Mouse (Mus musculus) limb, embryonic 14.5 days (tissue): Measurements from ENCODE around the gene Oas3. TPM values are rescaled to one million over a fixed set of nuclear protein-coding genes. Genes with fewer than 3 reads are reported as not detected.

Experiments used
- ATAC-seq: fragments of 200-750 bp; cut with Nextera tagmentation; 2 replicates; pipeline ENCODE4 v1.8.0; 2017; ENCODE audit warnings: low read depth, moderate number of reproducible peaks, moderate TSS enrichment; ENCODE audit not compliant: low FRiP score
- DNase-seq: peaks from one replicate; pipeline ENCODE4 v3.0.0-alpha.2; 2015; ENCODE audit warnings: low spot score
- H3K27ac ChIP-seq: fragments of 300-500 bp; sonication (generic); replicated peaks from 2 replicates; pipeline ENCODE4 v1.5.1; 2014; ENCODE audit warnings: low read depth, mild to moderate bottlenecking, low read length, moderate library complexity, mixed read lengths
- H3K27me3 ChIP-seq: fragments of 300-500 bp; sonication (generic); 2 replicates; pipeline ENCODE4 v1.6.1; 2014; ENCODE audit warnings: low read length, mixed read lengths; ENCODE audit not compliant: control insufficient read depth, insufficient read depth
- H3K36me3 ChIP-seq: fragments of 300-500 bp; sonication (generic); 2 replicates; pipeline ENCODE4 v1.6.1; 2014; ENCODE audit warnings: mild to moderate bottlenecking, low read length, moderate library complexity, mixed read lengths; ENCODE audit not compliant: control insufficient read depth, insufficient read depth
- H3K4me1 ChIP-seq: fragments of 300-500 bp; sonication (generic); 2 replicates; pipeline ENCODE4 v1.6.1; 2014; ENCODE audit warnings: antibody characterized with exemption, low read length, mixed read lengths; ENCODE audit not compliant: control insufficient read depth, insufficient read depth
- H3K4me2 ChIP-seq: fragments of 300-500 bp; sonication (generic); replicated peaks from 2 replicates; pipeline ENCODE4 v1.6.1; 2014; ENCODE audit warnings: low read depth, mild to moderate bottlenecking, low read length, moderate library complexity; ENCODE audit not compliant: severe bottlenecking
- H3K4me3 ChIP-seq: fragments of 300-500 bp; sonication (generic); replicated peaks from 2 replicates; pipeline ENCODE4 v1.5.1; 2014; ENCODE audit warnings: low read length
- H3K9ac ChIP-seq: fragments of 300-500 bp; sonication (generic); 2 replicates; pipeline ENCODE4 v1.6.1; 2014; ENCODE audit warnings: mild to moderate bottlenecking, low read depth, low read length, moderate library complexity; ENCODE audit not compliant: severe bottlenecking
- H3K9me3 ChIP-seq: fragments of 300-500 bp; sonication (generic); 2 replicates; pipeline ENCODE4 v1.6.1; 2016; ENCODE audit warnings: low read length; ENCODE audit not compliant: control insufficient read depth
- POLR2A ChIP-seq: fragments of 200-500 bp; IDR thresholded peaks from 2 replicates; pipeline ENCODE4 v1.8.0; 2012; ENCODE audit warnings: inconsistent platforms, mild to moderate bottlenecking, moderate library complexity, borderline replicate concordance; ENCODE audit not compliant: insufficient read depth, insufficient read length; ENCODE audit errors: extremely low read depth
- WGBS: fragments of 180-500 bp; shearing (Covaris S2); extraction: QIAGEN DNeasy Blood & Tissue Kit; methylation state at CpG from one replicate; pipeline ENCODE4 v1.1.7; 2014; 5-methylcytosine and 5-hydroxymethylcytosine counted together
- polyA plus RNA-seq, 2 experiments: library from polyadenylated mRNA; depleted of rRNA in 1 of 2; stranded (reverse) in 1 of 2; unstranded in 1 of 2; fragments of >200 nt; fragmentation: Nextera tagmentation in 1 of 2; extraction: Ambion mirVana in 1 of 2; gene quantifications; 2 replicates each; pipeline versions ENCODE4 v1.2.1 to v1.2.3; 2012 to 2014

Gene Oas3
- polyA plus RNA-seq, 2 experiments = 0.11 to 0.22 TPM

- DNase-seq (no peak), ATAC-seq (no peak)
- Histone ChIP-seq H3K9me3 (no peaks in the 10 kb centered on the region), H3K27me3 (peaks cover 60% of the 10 kb centered on the region), H3K4me2 (peak within 1 kb of the TSS; percentile 91), H3K27ac (no peak within 1 kb of the TSS), H3K9ac (peak within 1 kb of the TSS; percentile 59), H3K4me1 (peaks cover 12% of the 10 kb centered on the region), H3K36me3 (no peaks in the 10 kb centered on the region), H3K4me3 (peak within 1 kb of the TSS; percentile 49)
- TF ChIP-seq POLR2A = no peak
- WGBS = 41% methylated on average over 3 of the region's 3 CpGs
Observed at GRCm38 (mm10) chr5:120711827-120712226, 65.6 kb downstream of the Oas3 start, which contains the start of gene Dtx1. Dtx1 (minus strand) TSS chr5:120711927.

DNA sequence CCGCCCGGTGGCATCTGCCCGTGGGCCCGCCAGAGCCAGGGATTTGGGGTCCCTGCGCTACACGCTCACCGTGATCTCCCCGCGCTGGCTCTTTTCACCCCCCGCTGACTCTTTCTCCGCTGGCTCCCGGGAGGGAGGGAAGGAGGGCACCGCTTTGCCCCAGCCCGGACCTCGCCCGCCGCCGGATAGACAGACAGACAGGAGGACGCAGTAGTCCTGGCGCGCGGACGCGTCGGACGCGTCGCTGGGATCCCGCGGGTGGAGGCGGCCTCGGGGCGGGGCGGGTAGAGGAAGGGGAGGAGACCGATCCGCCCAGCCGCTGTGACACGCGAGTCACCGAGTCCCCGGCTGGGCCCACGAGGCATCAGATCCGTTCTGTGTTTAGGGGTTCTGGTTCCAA lies 66.0 kb downstream of the Oas3 start:
- Histone ChIP-seq H3K4me1 (peaks cover 16% of the 10 kb centered on the region), H3K9ac (peak overlapping the region; percentile 59), H3K4me3 (peak overlapping the region; percentile 49), H3K27ac (no peak overlapping the region), H3K27me3 (peaks cover 60% of the 10 kb centered on the region), H3K9me3 (no peaks in the 10 kb centered on the region), H3K4me2 (peak overlapping the region; percentile 91), H3K36me3 (no peaks in the 10 kb centered on the region)
- ATAC-seq = no peak
- 1% methylated on average over 27 of the region's 43 CpGs for WGBS
- TF ChIP-seq POLR2A = no peak
- DNase-seq = no peak

- Histone ChIP-seq H3K4me2 (peak overlapping the region; percentile 91), H3K27ac (no peak overlapping the region), H3K9me3 (no peaks in the 10 kb centered on the region), H3K36me3 (no peaks in the 10 kb centered on the region), H3K4me1 (peaks cover 17% of the 10 kb centered on the region), H3K4me3 (peak overlapping the region; percentile 49), H3K27me3 (peaks cover 60% of the 10 kb centered on the region), H3K9ac (peak overlapping the region; percentile 59)
- WGBS = under 1% methylated on average over 17 of the region's 34 CpGs
- DNase-seq (no peak), ATAC-seq (no peak)
- no peak for TF ChIP-seq POLR2A
Observed at GRCm38 (mm10) chr5:120710826-120711248, 66.6 kb downstream of the Oas3 start.

DNA sequence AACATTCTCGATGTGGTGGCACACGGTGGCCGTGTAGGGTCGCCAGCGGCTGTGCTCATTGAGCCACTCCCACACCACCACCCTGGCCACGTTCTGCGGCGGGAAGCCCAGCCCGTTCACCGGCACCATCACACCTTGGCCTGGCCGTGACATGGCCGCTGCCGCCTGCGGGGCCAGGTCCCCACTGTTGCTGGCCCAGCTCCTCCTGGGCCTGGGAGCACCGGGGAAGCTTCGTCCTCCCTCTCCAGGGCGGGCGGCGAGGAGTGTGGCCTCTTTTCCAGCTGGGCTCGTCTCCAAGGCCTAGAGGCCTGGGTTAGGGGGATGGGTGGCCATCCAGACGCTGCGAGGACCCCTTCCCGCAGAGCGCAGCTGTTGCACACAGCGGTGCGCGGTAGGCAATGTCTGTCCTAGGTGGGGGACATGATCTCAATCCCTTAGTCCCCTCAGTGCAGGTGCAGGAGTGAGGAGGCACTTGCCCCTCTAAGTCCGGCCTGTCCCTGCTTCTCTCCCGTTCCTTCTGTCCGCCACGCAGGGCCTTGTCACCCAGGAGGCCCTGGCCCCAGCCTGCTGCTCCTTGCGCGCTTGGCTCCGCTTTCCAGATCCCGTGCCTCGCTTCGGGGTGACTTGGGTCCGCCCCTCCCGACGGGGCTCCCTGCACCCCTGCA lies 67.2 kb downstream of the Oas3 start:
- Histone ChIP-seq H3K4me1 (peaks cover 17% of the 10 kb centered on the region), H3K27ac (no peak overlapping the region), H3K4me3 (peak overlapping the region; percentile 49), H3K9ac (peak overlapping the region; percentile 59), H3K9me3 (no peaks in the 10 kb centered on the region), H3K36me3 (no peaks in the 10 kb centered on the region), H3K4me2 (peak overlapping the region; percentile 91), H3K27me3 (peaks cover 60% of the 10 kb centered on the region)
- DNase-seq (peak; percentile 43), ATAC-seq (peak; percentile 71)
- WGBS = 4% methylated on average over 33 of the region's 40 CpGs
- TF ChIP-seq POLR2A = no peak

GRCm38 (mm10) chr5:120706976-120707375 lies 70.5 kb downstream of the Oas3 start:
- DNase-seq (no peak), ATAC-seq (no peak)
- Histone ChIP-seq H3K9ac (no peak overlapping the region), H3K4me2 (peak overlapping the region; percentile 19; the same call in 1 of the 2 replicates), H3K27ac (no peak overlapping the region), H3K4me3 (no peak overlapping the region), H3K36me3 (no peaks in the 10 kb centered on the region), H3K4me1 (peaks cover 17% of the 10 kb centered on the region), H3K9me3 (no peaks in the 10 kb centered on the region), H3K27me3 (peaks cover 35% of the 10 kb centered on the region)
- WGBS = 40% methylated on average over 13 of the region's 13 CpGs
- TF ChIP-seq POLR2A = no peak

- ATAC-seq (no peak), DNase-seq (no peak)
- H3K4me1 ChIP-seq = peaks cover 17% of the 10 kb centered on the region
- H3K27ac ChIP-seq = no peak overlapping the region
- WGBS = 5% methylated on average over 16 of the region's 16 CpGs
- no peaks in the 10 kb centered on the region for H3K9me3 ChIP-seq
- H3K27me3 ChIP-seq = peaks cover 31% of the 10 kb centered on the region
- H3K36me3 ChIP-seq = no peaks in the 10 kb centered on the region
- no peak overlapping the region for H3K9ac ChIP-seq
- H3K4me2 ChIP-seq = peak overlapping the region; percentile 19; the same call in 1 of the 2 replicates
- no peak overlapping the region for H3K4me3 ChIP-seq
- no peak for TF ChIP-seq POLR2A
Observed at GRCm38 (mm10) chr5:120706541-120706940, 70.9 kb downstream of the Oas3 start.
